Mouse (Mus musculus) layer of hippocampus, adult 8-10 months (tissue): ENCODE results near the gene Irf8. TPM values are rescaled to one million over a fixed set of nuclear protein-coding genes. Genes with fewer than 3 reads are reported as not detected.

Source experiments
- DNase-seq, 2 experiments: peaks; one replicate each; pipeline ENCODE4 v3.0.0; 2022; ENCODE audit warnings: low spot score in 2 of 2
- total RNA-seq, 4 experiments: library from RNA; stranded (reverse); gene quantifications; 2 replicates each; pipeline ENCODE4 v1.2.4; 2022

Gene Irf8
- total RNA-seq, 4 experiments from 2014 or later = 4.8 to 33.7 (median 19.7) TPM

- DNase-seq = no peak
These were observed 11.1 kb downstream of the Irf8 start for GRCm38 (mm10) chr8:120747286-120747685.

- DNase-seq = no peak
These were observed 14.5 kb downstream of the Irf8 start for GRCm38 (mm10) chr8:120750616-120751015.

- DNase-seq = no peak
These were observed 15.3 kb downstream of the Irf8 start for GRCm38 (mm10) chr8:120751226-120752081.

- DNase-seq = no peak
These were observed 15.9 kb downstream of the Irf8 start for GRCm38 (mm10) chr8:120752082-120752452.

- DNase-seq = no peak
These were observed 17.3 kb downstream of the Irf8 start for GRCm38 (mm10) chr8:120753476-120753875.

- no peak for DNase-seq
These were observed 19.4 kb downstream of the Irf8 start for GRCm38 (mm10) chr8:120755306-120756297.

GRCm38 (mm10) chr8:120758005-120758404 is 21.8 kb downstream of the Irf8 start:
- DNase-seq = no peak

- DNase-seq = no peak
These were observed 23.7 kb downstream of the Irf8 start for GRCm38 (mm10) chr8:120759847-120760246.

GRCm38 (mm10) chr8:120760341-120761215 is 24.4 kb downstream of the Irf8 start:
- DNase-seq = no peak

GRCm38 (mm10) chr8:120763267-120763666 is 27.1 kb downstream of the Irf8 start:
- DNase-seq = no peak

- no peak for DNase-seq
These were observed 28.5 kb downstream of the Irf8 start for GRCm38 (mm10) chr8:120764638-120765037.

- no peak for DNase-seq
These were observed 30.5 kb downstream of the Irf8 start for GRCm38 (mm10) chr8:120766622-120767021.

- no peak for DNase-seq
These were observed 32.5 kb downstream of the Irf8 start for GRCm38 (mm10) chr8:120768454-120769218.

- no peak for DNase-seq
These were observed 41.0 kb downstream of the Irf8 start for GRCm38 (mm10) chr8:120777184-120777583.

GRCm38 (mm10) chr8:120777732-120778131 is 41.6 kb downstream of the Irf8 start:
- no peak for DNase-seq

- no peak for DNase-seq
These were observed 42.9 kb downstream of the Irf8 start for GRCm38 (mm10) chr8:120779106-120779505.

GRCm38 (mm10) chr8:120783781-120784180 is 47.6 kb downstream of the Irf8 start:
- DNase-seq = no peak

GRCm38 (mm10) chr8:120786753-120787152 is 50.6 kb downstream of the Irf8 start:
- DNase-seq = no peak

GRCm38 (mm10) chr8:120787631-120788030 is 51.5 kb downstream of the Irf8 start:
- DNase-seq = no peak

GRCm38 (mm10) chr8:120792710-120793109 is 56.6 kb downstream of the Irf8 start:
- DNase-seq = no peak
